Mouse (Mus musculus) erythroblast, embryonic 14.5 days (primary cell): ENCODE results near the gene Kif16b.

Experiments used
- GATA1 ChIP-seq: IDR thresholded peaks from 2 replicates; pipeline ENCODE4 v1.6.1; 2012; ENCODE audit warnings: low read length, inconsistent platforms, mixed read lengths
- TAL1 ChIP-seq: IDR thresholded peaks from 3 replicates; pipeline ENCODE4 v1.6.1; 2012; ENCODE audit warnings: low read length, inconsistent platforms, mixed read lengths

- TF ChIP-seq GATA1 = no peak
- no peak for TF ChIP-seq TAL1
Observed at GRCm38 (mm10) chr2:142732370-142732769, 169.0 kb downstream of the Kif16b start.
